Mouse (Mus musculus) limb, embryonic 13.5 days (tissue): ENCODE data around the gene Acvrl1. TPM values are rescaled to one million over a fixed set of nuclear protein-coding genes. Genes with fewer than 3 reads are reported as not detected.

Experiments used
- ATAC-seq: fragments of 200-750 bp; cut with Nextera tagmentation; 2 replicates; pipeline ENCODE4 v1.8.0; 2017; ENCODE audit warnings: low read depth, moderate number of reproducible peaks, moderate TSS enrichment; ENCODE audit not compliant: low FRiP score
- H3K27ac ChIP-seq: fragments of 300-500 bp; sonication (generic); 2 replicates; pipeline ENCODE4 v1.5.1; 2015; ENCODE audit warnings: inconsistent platforms, mild to moderate bottlenecking, moderate library complexity
- H3K27me3 ChIP-seq: fragments of 300-500 bp; sonication (generic); 2 replicates; pipeline ENCODE4 v1.6.1; 2015; ENCODE audit warnings: mild to moderate bottlenecking, inconsistent platforms
- H3K36me3 ChIP-seq: fragments of 300-500 bp; sonication (generic); 2 replicates; pipeline ENCODE4 v1.6.1; 2015; ENCODE audit warnings: inconsistent platforms, mild to moderate bottlenecking, moderate library complexity
- H3K4me1 ChIP-seq: fragments of 300-500 bp; sonication (generic); 2 replicates; pipeline ENCODE4 v1.6.1; 2015; ENCODE audit warnings: inconsistent platforms
- H3K4me2 ChIP-seq: fragments of 300-500 bp; sonication (generic); replicated peaks from 2 replicates; pipeline ENCODE4 v1.6.1; 2015; ENCODE audit warnings: inconsistent platforms, mild to moderate bottlenecking, moderate library complexity
- H3K4me3 ChIP-seq: fragments of 300-500 bp; sonication (generic); 2 replicates; pipeline ENCODE4 v1.5.1; 2015; ENCODE audit warnings: moderate library complexity, mild to moderate bottlenecking, inconsistent platforms
- H3K9ac ChIP-seq: fragments of 300-500 bp; sonication (generic); 2 replicates; pipeline ENCODE4 v1.6.1; 2015; ENCODE audit warnings: mild to moderate bottlenecking, inconsistent platforms
- H3K9me3 ChIP-seq: fragments of 300-500 bp; sonication (generic); 2 replicates; pipeline ENCODE4 v1.6.1; 2016; ENCODE audit warnings: inconsistent platforms
- WGBS: fragments of 180-500 bp; shearing (Covaris S2); methylation state at CpG from one replicate; pipeline ENCODE4 v1.1.7; 2015; 5-methylcytosine and 5-hydroxymethylcytosine counted together
- microRNA-seq: library from miRNA; unstranded; fragments of <30 nt; microRNA quantifications from one replicate; pipeline ENCODE4, GENCODE M21; 2016
- polyA plus RNA-seq: library from polyadenylated mRNA; unstranded; fragments of >200 nt; fragmentation: Nextera tagmentation; extraction: Ambion mirVana; gene quantifications from 2 replicates; pipeline ENCODE4 v1.2.1, GENCODE M21; 2015

Gene Acvrl1
- polyA plus RNA-seq, 1 experiment from 2014 or later, result 9.6 TPM

DNA sequence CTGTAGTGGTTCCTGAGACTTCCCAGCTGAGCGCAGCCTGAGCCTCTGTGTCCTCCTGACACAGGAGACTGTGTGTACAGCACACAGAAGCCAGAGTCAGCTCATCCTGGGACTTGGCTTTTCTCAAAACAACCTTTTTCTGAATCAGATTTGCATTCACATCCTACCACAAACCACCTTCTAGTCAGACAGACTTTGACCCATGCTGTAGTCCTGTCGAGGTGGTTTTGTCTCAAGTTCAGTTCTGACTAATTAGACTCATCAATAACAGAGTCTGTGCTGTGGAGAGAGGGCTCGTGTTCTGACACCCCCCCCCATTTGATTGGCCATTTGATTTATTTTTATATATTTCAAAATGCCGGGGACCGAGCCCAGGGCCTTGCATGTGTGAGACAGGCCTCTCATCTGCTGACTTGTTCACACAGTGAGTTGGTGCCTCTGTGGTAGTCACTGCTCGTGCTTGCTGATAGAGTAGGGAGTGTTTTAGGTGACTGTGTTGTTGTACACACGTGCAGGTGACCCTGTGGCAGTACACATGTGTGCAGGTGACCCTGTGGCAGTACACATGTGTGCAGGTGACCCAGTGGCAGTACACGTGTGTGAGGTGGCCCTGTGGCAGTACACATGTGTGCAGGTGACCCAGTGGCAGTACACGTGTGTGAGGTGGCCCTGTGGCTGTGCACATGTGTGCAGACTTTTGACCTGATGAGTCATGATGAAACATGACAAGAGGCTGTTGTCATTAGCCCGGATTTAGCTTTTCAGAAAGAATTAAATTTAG is 61.8 kb downstream of the Acvrl1 start:
- 73% methylated on average over 10 of the region's 10 CpGs for WGBS
- no peak overlapping the region for H3K4me2 ChIP-seq
- ATAC-seq, result no peak

GRCm38 (mm10) chr15:101190762-101191150 is 62.4 kb downstream of the Acvrl1 start:
- Histone ChIP-seq H3K27ac (no peak overlapping the region; the same call in 1 of the 2 replicates), H3K9me3 (no peaks in the 10 kb centered on the region), H3K4me3 (no peak overlapping the region), H3K4me2 (no peak overlapping the region), H3K9ac (no peak overlapping the region), H3K36me3 (peaks cover 34% of the 10 kb centered on the region), H3K27me3 (no peaks in the 10 kb centered on the region), H3K4me1 (peaks cover 28% of the 10 kb centered on the region)
- no peak for ATAC-seq
- 78% methylated on average over 5 of the region's 5 CpGs for WGBS

More for the DNA sequence above, 61.8 kb downstream of the Acvrl1 start:
- no peak overlapping the region for H3K4me3 ChIP-seq
- no peaks in the 10 kb centered on the region for H3K9me3 ChIP-seq
- peaks cover 31% of the 10 kb centered on the region for H3K36me3 ChIP-seq
- peaks cover 28% of the 10 kb centered on the region for H3K4me1 ChIP-seq
- H3K27ac ChIP-seq, result no peak overlapping the region
- no peak overlapping the region for H3K9ac ChIP-seq
- no peaks in the 10 kb centered on the region for H3K27me3 ChIP-seq

DNA sequence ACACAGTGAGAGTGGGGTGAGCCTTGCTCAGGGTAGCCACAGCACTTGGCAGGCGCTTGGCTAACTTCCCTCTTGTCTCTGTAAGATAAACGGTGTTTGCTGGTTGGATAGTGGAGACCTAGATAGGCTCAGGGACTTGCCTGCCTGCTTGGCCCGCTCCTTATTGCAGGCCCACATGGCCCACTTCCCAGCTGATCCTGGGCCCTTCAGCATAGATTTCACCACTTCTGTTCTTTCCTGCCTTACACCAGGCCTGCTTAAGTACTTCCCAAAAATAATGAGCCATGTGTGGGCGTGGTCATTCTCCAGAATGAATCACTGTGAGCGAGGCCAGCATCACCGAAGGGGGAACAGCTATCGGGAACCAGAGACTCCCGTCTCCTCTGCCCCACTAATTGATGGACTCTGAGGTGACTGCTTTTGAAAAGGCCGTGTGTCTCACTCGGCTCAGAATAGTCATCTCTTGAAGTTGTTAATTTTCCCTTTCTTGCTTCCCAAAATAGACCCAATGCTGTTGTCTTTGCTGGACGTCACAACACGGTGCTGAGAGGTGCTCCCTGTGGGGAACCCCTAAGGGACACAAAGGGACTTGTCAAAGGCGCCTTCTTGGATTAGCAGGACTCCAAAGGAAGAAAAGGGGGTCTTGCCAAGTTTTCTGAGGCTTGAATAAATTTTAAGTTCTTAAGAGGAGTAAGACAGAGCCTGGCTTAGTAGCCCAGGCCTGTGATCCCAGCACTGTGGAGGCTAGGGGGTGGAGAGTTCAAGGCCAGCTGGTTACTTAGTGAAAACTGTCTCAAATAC is 63.3 kb downstream of the Acvrl1 start:
- Histone ChIP-seq H3K9me3 (no peaks in the 10 kb centered on the region), H3K4me2 (no peak overlapping the region), H3K36me3 (peaks cover 36% of the 10 kb centered on the region), H3K27ac (peak overlapping the region; percentile 45; the same call in 1 of the 2 replicates), H3K27me3 (no peaks in the 10 kb centered on the region), H3K4me3 (no peak overlapping the region), H3K9ac (no peak overlapping the region), H3K4me1 (peaks cover 28% of the 10 kb centered on the region)
- 42% methylated on average over 13 of the region's 13 CpGs for WGBS
- ATAC-seq, result no peak

GRCm38 (mm10) chr15:101192260-101192640 is 63.9 kb downstream of the Acvrl1 start:
- no peak overlapping the region for H3K27ac ChIP-seq
- 59% methylated on average over 7 of the region's 7 CpGs for WGBS
- ATAC-seq, result no peak
- H3K4me1 ChIP-seq, result peaks cover 28% of the 10 kb centered on the region
- no peak overlapping the region for H3K9ac ChIP-seq
- H3K4me2 ChIP-seq, result no peak overlapping the region
- H3K27me3 ChIP-seq, result no peaks in the 10 kb centered on the region
- no peaks in the 10 kb centered on the region for H3K9me3 ChIP-seq
- peaks cover 40% of the 10 kb centered on the region for H3K36me3 ChIP-seq
- no peak overlapping the region for H3K4me3 ChIP-seq

- Histone ChIP-seq H3K9ac (no peak overlapping the region), H3K27me3 (no peaks in the 10 kb centered on the region), H3K4me1 (peaks cover 28% of the 10 kb centered on the region), H3K4me3 (no peak overlapping the region), H3K27ac (no peak overlapping the region), H3K36me3 (peaks cover 42% of the 10 kb centered on the region), H3K4me2 (no peak overlapping the region), H3K9me3 (no peaks in the 10 kb centered on the region)
- 91% methylated on average over 7 of the region's 7 CpGs for WGBS
- no peak for ATAC-seq
Measured at GRCm38 (mm10) chr15:101192651-101193050, 64.3 kb downstream of the Acvrl1 start.

GRCm38 (mm10) chr15:101193971-101194370 is 65.6 kb downstream of the Acvrl1 start:
- H3K9me3 ChIP-seq, result no peaks in the 10 kb centered on the region
- H3K27me3 ChIP-seq, result no peaks in the 10 kb centered on the region
- ATAC-seq, result no peak
- 91% methylated on average over 6 of the region's 6 CpGs for WGBS
- H3K9ac ChIP-seq, result no peak overlapping the region
- H3K4me1 ChIP-seq, result peaks cover 28% of the 10 kb centered on the region
- no peak overlapping the region for H3K4me3 ChIP-seq
- no peak overlapping the region for H3K27ac ChIP-seq
- no peak overlapping the region for H3K4me2 ChIP-seq
- H3K36me3 ChIP-seq, result peaks cover 55% of the 10 kb centered on the region

Small RNA genes within 50 kb of the gene (microRNA-seq; reads per million reads assigned to microRNA genes)
- not detected for gene Mir6962

Other genes with a start within 250 kb of the Acvrl1 start
- gene Gm47841, start 81.1 kb upstream of the Acvrl1 start, polyA plus RNA-seq, result not detected in 2 replicates
- 0.20 and 0.26 TPM in 2 replicates for gene Fignl2, start 50.0 kb upstream of the Acvrl1 start, polyA plus RNA-seq
- gene Ankrd33, start 12.8 kb upstream of the Acvrl1 start, polyA plus RNA-seq, result not detected in 2 replicates
- 6.1 and 7.1 TPM in 2 replicates for gene Acvr1b, start 45.5 kb downstream of the Acvrl1 start, polyA plus RNA-seq
- gene Grasp, start 95.7 kb downstream of the Acvrl1 start, polyA plus RNA-seq, result 5.7 and 6.0 TPM in 2 replicates
- gene Nr4a1, start 125.7 kb downstream of the Acvrl1 start, polyA plus RNA-seq, result 10.0 and 10.3 TPM in 2 replicates
- 64.1 and 70.4 TPM in 2 replicates for gene Atg101, start 155.8 kb downstream of the Acvrl1 start, polyA plus RNA-seq
- 1.5 and 1.9 TPM in 2 replicates for gene 6030408B16Rik, start 164.7 kb downstream of the Acvrl1 start, polyA plus RNA-seq
- 0.75 and 1.0 TPM in 2 replicates for gene Krt80, start 241.6 kb downstream of the Acvrl1 start, polyA plus RNA-seq